Mouse (Mus musculus) limb, embryonic 14.5 days (tissue): ENCODE data around the gene Gm10097. TPM values are rescaled to one million over a fixed set of nuclear protein-coding genes. Genes with fewer than 3 reads are reported as not detected.
A peak's percentile ranks its signal among the peaks of the same experiment; 100 is the strongest.

Experiments used
- ATAC-seq: fragments of 200-750 bp; cut with Nextera tagmentation; 2 replicates; pipeline ENCODE4 v1.8.0; 2017; ENCODE audit warnings: low read depth, moderate number of reproducible peaks, moderate TSS enrichment; ENCODE audit not compliant: low FRiP score
- DNase-seq: peaks from one replicate; pipeline ENCODE4 v3.0.0-alpha.2; 2015; ENCODE audit warnings: low spot score
- H3K27ac ChIP-seq: fragments of 300-500 bp; sonication (generic); replicated peaks from 2 replicates; pipeline ENCODE4 v1.5.1; 2014; ENCODE audit warnings: low read depth, mild to moderate bottlenecking, low read length, moderate library complexity, mixed read lengths
- H3K27me3 ChIP-seq: fragments of 300-500 bp; sonication (generic); 2 replicates; pipeline ENCODE4 v1.6.1; 2014; ENCODE audit warnings: low read length, mixed read lengths; ENCODE audit not compliant: control insufficient read depth, insufficient read depth
- H3K36me3 ChIP-seq: fragments of 300-500 bp; sonication (generic); 2 replicates; pipeline ENCODE4 v1.6.1; 2014; ENCODE audit warnings: mild to moderate bottlenecking, low read length, moderate library complexity, mixed read lengths; ENCODE audit not compliant: control insufficient read depth, insufficient read depth
- H3K4me1 ChIP-seq: fragments of 300-500 bp; sonication (generic); 2 replicates; pipeline ENCODE4 v1.6.1; 2014; ENCODE audit warnings: antibody characterized with exemption, low read length, mixed read lengths; ENCODE audit not compliant: control insufficient read depth, insufficient read depth
- H3K4me2 ChIP-seq: fragments of 300-500 bp; sonication (generic); replicated peaks from 2 replicates; pipeline ENCODE4 v1.6.1; 2014; ENCODE audit warnings: low read depth, mild to moderate bottlenecking, low read length, moderate library complexity; ENCODE audit not compliant: severe bottlenecking
- H3K4me3 ChIP-seq: fragments of 300-500 bp; sonication (generic); replicated peaks from 2 replicates; pipeline ENCODE4 v1.5.1; 2014; ENCODE audit warnings: low read length
- H3K9ac ChIP-seq: fragments of 300-500 bp; sonication (generic); 2 replicates; pipeline ENCODE4 v1.6.1; 2014; ENCODE audit warnings: mild to moderate bottlenecking, low read depth, low read length, moderate library complexity; ENCODE audit not compliant: severe bottlenecking
- H3K9me3 ChIP-seq: fragments of 300-500 bp; sonication (generic); 2 replicates; pipeline ENCODE4 v1.6.1; 2016; ENCODE audit warnings: low read length; ENCODE audit not compliant: control insufficient read depth
- POLR2A ChIP-seq: fragments of 200-500 bp; IDR thresholded peaks from 2 replicates; pipeline ENCODE4 v1.8.0; 2012; ENCODE audit warnings: inconsistent platforms, mild to moderate bottlenecking, moderate library complexity, borderline replicate concordance; ENCODE audit not compliant: insufficient read depth, insufficient read length; ENCODE audit errors: extremely low read depth
- WGBS: fragments of 180-500 bp; shearing (Covaris S2); extraction: QIAGEN DNeasy Blood & Tissue Kit; methylation state at CpG from one replicate; pipeline ENCODE4 v1.1.7; 2014; 5-methylcytosine and 5-hydroxymethylcytosine counted together
- polyA plus RNA-seq, 2 experiments: library from polyadenylated mRNA; depleted of rRNA in 1 of 2; stranded (reverse) in 1 of 2; unstranded in 1 of 2; fragments of >200 nt; fragmentation: Nextera tagmentation in 1 of 2; extraction: Ambion mirVana in 1 of 2; gene quantifications; 2 replicates each; pipeline versions ENCODE4 v1.2.1 to v1.2.3; 2012 to 2014

The Gm10097 gene
- polyA plus RNA-seq, 2 experiments, result 0.09 to 0.39 TPM

GRCm38 (mm10) chr10:5096996-5097753 lies 28.2 kb downstream of the Gm10097 start:
- Histone ChIP-seq H3K9ac (no peak overlapping the region), H3K9me3 (no peaks in the 10 kb centered on the region), H3K4me2 (no peak overlapping the region), H3K36me3 (peaks cover 15% of the 10 kb centered on the region; the same call in 1 of the 2 replicates), H3K4me1 (no peaks in the 10 kb centered on the region), H3K4me3 (no peak overlapping the region), H3K27me3 (no peaks in the 10 kb centered on the region), H3K27ac (no peak overlapping the region)
- ATAC-seq (no peak), DNase-seq (peak; percentile 21)
- WGBS, result 69% methylated on average over 10 of the region's 10 CpGs
- TF ChIP-seq POLR2A, result no peak

- Histone ChIP-seq H3K4me2 (no peak overlapping the region), H3K9me3 (no peaks in the 10 kb centered on the region), H3K36me3 (peaks cover 15% of the 10 kb centered on the region; the same call in 1 of the 2 replicates), H3K4me1 (no peaks in the 10 kb centered on the region), H3K27ac (no peak overlapping the region), H3K9ac (no peak overlapping the region), H3K4me3 (no peak overlapping the region), H3K27me3 (no peaks in the 10 kb centered on the region)
- no peak for TF ChIP-seq POLR2A
- WGBS, result 74% methylated on average over 2 of the region's 2 CpGs
- DNase-seq, result no peak
- no peak for ATAC-seq
Measured at GRCm38 (mm10) chr10:5097754-5098137, 28.8 kb downstream of the Gm10097 start.

GRCm38 (mm10) chr10:5110773-5111172 lies 41.8 kb downstream of the Gm10097 start:
- TF ChIP-seq POLR2A, result no peak
- H3K9ac ChIP-seq, result no peak overlapping the region
- H3K27me3 ChIP-seq, result no peaks in the 10 kb centered on the region
- H3K4me3 ChIP-seq, result no peak overlapping the region
- ATAC-seq (peak; percentile 37), DNase-seq (peak; percentile 15)
- H3K4me1 ChIP-seq, result no peaks in the 10 kb centered on the region
- peaks cover 27% of the 10 kb centered on the region for H3K36me3 ChIP-seq
- 77% methylated on average over 5 of the region's 5 CpGs for WGBS
- no peaks in the 10 kb centered on the region for H3K9me3 ChIP-seq
- no peak overlapping the region for H3K4me2 ChIP-seq
- no peak overlapping the region for H3K27ac ChIP-seq

- WGBS, result 81% methylated on average over 5 of the region's 5 CpGs
- no peak for TF ChIP-seq POLR2A
- Histone ChIP-seq H3K4me3 (no peak overlapping the region), H3K4me2 (no peak overlapping the region), H3K36me3 (peaks cover 25% of the 10 kb centered on the region), H3K9me3 (no peaks in the 10 kb centered on the region), H3K9ac (no peak overlapping the region), H3K27ac (no peak overlapping the region), H3K27me3 (no peaks in the 10 kb centered on the region), H3K4me1 (no peaks in the 10 kb centered on the region)
- ATAC-seq, result no peak
- DNase-seq, result no peak
Measured at GRCm38 (mm10) chr10:5116155-5116554, 47.2 kb downstream of the Gm10097 start.

- Histone ChIP-seq H3K9me3 (no peaks in the 10 kb centered on the region), H3K4me3 (no peak overlapping the region), H3K27ac (no peak overlapping the region), H3K9ac (no peak overlapping the region), H3K27me3 (no peaks in the 10 kb centered on the region), H3K4me1 (no peaks in the 10 kb centered on the region), H3K36me3 (peaks cover 28% of the 10 kb centered on the region), H3K4me2 (no peak overlapping the region)
- ATAC-seq, result no peak
- DNase-seq, result no peak
- TF ChIP-seq POLR2A, result no peak
- 87% methylated on average over 6 of the region's 6 CpGs for WGBS
Measured at GRCm38 (mm10) chr10:5116720-5117119, 47.7 kb downstream of the Gm10097 start.
